Mouse (Mus musculus): ENCODE measurements at regions not wholly inside any gene's neighbourhood (a gene's known extent, or its start where the extent isn't known, plus 50 kb on each side); places are given as distances from the start of the nearest gene placed in this dataset.
"Not testable (repeated sequence)": the region's sequence is repeated elsewhere in the genome, so short reads cannot be mapped to it uniquely, and the experiment has no call there.

DNA sequence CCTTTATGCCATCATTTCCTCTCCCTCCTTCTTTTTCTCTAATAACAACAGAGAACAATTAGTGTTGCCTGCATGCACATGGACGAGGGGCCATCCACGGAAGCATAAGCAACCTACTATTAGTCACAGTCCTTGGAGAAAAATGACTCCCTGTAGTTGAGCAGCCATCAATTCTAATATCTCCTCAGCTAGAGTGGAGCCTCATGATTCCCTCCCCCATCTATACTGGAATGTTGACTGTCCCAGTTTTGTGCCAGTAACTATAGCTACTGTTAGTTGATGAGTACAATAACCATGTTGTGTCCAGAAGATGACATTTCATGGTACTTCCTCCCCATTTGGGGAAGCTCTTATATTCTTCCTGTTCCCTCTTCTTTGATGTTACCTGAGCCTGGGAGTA is 64.3 kb upstream of the Rtn4 start:
- H3K4me3 ChIP-seq (replicated peaks; ENCODE audit: low read depth, low read length): no peak overlapping the region
- H3K4me2 ChIP-seq (ENCODE audit: low read length): no peak overlapping the region
- H3K27ac ChIP-seq (replicated peaks; ENCODE audit: low read depth, low read length): no peak overlapping the region
- no peak for ATAC-seq (ENCODE audit: low FRiP score, low TSS enrichment)
- no peaks in the 10 kb centered on the region for H3K36me3 ChIP-seq (ENCODE audit: control insufficient read depth, insufficient read depth, low read length)
- H3K9ac ChIP-seq (replicated peaks; ENCODE audit: low read length): no peak overlapping the region
- no peaks in the 10 kb centered on the region for H3K27me3 ChIP-seq (ENCODE audit: control insufficient read depth, insufficient read depth, low read length)
- 76% methylated on average over 2 of the region's 2 CpGs for WGBS
- H3K9me3 ChIP-seq (ENCODE audit: control insufficient read depth, low read length): no peaks in the 10 kb centered on the region
- no peak for DNase-seq
- no peaks in the 10 kb centered on the region for H3K4me1 ChIP-seq (ENCODE audit: control insufficient read depth, insufficient read depth, low read length)

DNA sequence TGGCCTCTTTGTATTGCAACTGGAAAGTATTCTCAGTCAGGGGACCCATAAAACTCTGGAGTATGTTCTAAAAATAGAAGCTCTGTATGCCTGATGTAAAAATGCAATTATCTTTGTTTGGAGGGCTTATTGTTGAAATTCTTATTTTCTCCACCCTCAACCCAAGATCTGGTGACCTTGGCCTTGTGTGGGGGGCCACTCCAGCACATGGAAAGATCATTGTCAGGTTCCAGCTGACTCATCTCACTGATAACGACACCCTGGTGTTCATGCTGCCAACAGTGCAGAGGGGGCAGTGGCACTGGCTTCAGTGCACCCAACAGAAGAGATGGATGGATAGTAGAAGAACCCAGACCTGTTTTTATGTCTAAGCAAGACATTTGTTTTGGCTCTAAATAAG is 60.3 kb upstream of the Rtn4 start:
- 62% methylated on average over 1 of the region's 1 CpGs for WGBS
- ATAC-seq (ENCODE audit: low FRiP score, low TSS enrichment) (no peak), DNase-seq (no peak)
- Histone ChIP-seq H3K9me3 (ENCODE audit: control insufficient read depth, low read length) (no peaks in the 10 kb centered on the region), H3K27me3 (ENCODE audit: control insufficient read depth, insufficient read depth, low read length) (no peaks in the 10 kb centered on the region), H3K36me3 (ENCODE audit: control insufficient read depth, insufficient read depth, low read length) (no peaks in the 10 kb centered on the region), H3K4me1 (ENCODE audit: control insufficient read depth, insufficient read depth, low read length) (no peaks in the 10 kb centered on the region), H3K4me2 (ENCODE audit: low read length) (no peak overlapping the region), H3K9ac (replicated peaks; ENCODE audit: low read length) (no peak overlapping the region), H3K4me3 (replicated peaks; ENCODE audit: low read depth, low read length) (no peak overlapping the region), H3K27ac (replicated peaks; ENCODE audit: low read depth, low read length) (no peak overlapping the region)

DNA sequence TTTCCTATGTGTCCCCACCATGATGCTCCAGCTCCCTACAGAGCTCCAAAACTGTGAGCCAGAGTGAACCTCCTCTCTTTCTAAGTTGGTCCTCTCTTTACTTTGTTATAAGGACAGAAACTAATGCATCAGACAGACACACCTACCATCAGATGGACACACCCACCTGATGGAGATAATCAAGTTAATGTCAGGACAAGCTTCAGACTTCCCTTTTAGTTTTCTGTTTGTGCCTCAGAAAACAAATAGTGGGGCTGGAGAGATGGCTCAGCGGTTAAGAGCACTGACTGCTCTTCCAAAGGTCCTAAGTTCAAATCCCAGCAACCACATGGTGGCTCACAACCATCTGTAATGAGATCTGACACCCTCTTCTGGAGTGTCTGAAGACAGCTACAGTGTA is 59.5 kb upstream of the Rtn4 start:
- not testable (repeated sequence) for H3K9ac ChIP-seq (replicated peaks; ENCODE audit: low read length); H3K4me2 ChIP-seq (ENCODE audit: low read length); ATAC-seq (ENCODE audit: low FRiP score, low TSS enrichment); H3K36me3 ChIP-seq (ENCODE audit: control insufficient read depth, insufficient read depth, low read length); H3K4me3 ChIP-seq (replicated peaks; ENCODE audit: low read depth, low read length); H3K4me1 ChIP-seq (ENCODE audit: control insufficient read depth, insufficient read depth, low read length); H3K27me3 ChIP-seq (ENCODE audit: control insufficient read depth, insufficient read depth, low read length); DNase-seq; H3K9me3 ChIP-seq (ENCODE audit: control insufficient read depth, low read length); H3K27ac ChIP-seq (replicated peaks; ENCODE audit: low read depth, low read length)
- WGBS: 80% methylated on average over 1 of the region's 1 CpGs

DNA sequence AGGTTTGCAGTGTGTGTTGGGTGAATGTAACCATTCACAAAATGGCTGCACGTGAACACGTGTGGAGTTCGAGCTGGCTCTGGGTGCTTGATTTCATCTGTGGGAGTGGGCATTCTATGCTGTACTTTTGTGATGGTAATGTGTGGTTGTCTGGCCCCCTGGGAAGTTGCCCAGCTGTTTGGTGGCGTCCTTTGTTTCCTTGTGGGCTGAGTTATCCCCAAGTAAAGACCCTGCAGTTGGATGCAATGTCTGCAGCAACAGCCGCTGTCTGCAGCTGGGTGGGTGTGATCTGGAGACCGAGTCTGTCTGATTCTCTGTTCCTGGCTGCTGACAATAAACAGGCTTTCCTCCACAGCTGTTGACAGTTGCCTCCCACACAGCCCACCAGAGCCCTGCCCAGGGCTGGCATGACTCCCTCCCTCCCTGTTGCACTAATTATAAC is 56.0 kb upstream of the Rtn4 start:
- Histone ChIP-seq H3K27ac (replicated peaks; ENCODE audit: low read depth, low read length) (no peak overlapping the region), H3K4me2 (ENCODE audit: low read length) (no peak overlapping the region), H3K36me3 (ENCODE audit: control insufficient read depth, insufficient read depth, low read length) (no peaks in the 10 kb centered on the region), H3K9me3 (ENCODE audit: control insufficient read depth, low read length) (no peaks in the 10 kb centered on the region), H3K27me3 (ENCODE audit: control insufficient read depth, insufficient read depth, low read length) (no peaks in the 10 kb centered on the region), H3K9ac (replicated peaks; ENCODE audit: low read length) (no peak overlapping the region), H3K4me3 (replicated peaks; ENCODE audit: low read depth, low read length) (no peak overlapping the region), H3K4me1 (ENCODE audit: control insufficient read depth, insufficient read depth, low read length) (no peaks in the 10 kb centered on the region)
- peak; percentile 55; the same call in 1 of the 2 replicates for ATAC-seq (ENCODE audit: low FRiP score, low TSS enrichment)
- 34% methylated on average over 6 of the region's 6 CpGs for WGBS
- no peak for DNase-seq

DNA sequence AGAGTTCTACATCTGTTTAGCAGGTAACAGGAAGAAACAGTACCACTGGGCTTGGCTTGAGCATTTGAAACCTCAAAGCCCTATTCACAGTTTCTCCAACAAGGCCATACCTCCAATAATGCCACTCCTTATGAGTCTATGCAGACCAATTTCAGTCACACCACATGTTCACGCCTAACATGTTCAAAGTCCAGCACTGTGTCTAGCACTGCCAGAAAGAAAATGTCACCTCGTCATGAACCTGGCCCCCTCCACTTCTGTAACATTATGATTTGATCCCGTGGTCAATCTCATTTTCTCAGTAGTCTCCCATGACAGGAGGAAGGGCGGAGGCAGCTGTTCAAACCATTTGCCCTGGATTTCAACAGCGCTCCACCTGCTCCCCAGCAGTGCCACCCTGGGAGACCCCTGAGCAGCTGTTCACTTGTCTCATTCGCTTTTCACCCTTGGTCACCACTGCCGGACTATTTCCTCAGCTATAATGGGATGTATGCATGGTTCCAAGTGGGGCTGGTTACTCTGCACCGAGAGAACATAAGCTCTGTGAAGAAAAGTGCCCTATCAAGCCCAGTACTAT is 54.6 kb upstream of the Rtn4 start:
- H3K9me3 ChIP-seq (ENCODE audit: control insufficient read depth, low read length): no peaks in the 10 kb centered on the region
- no peak overlapping the region for H3K4me3 ChIP-seq (replicated peaks; ENCODE audit: low read depth, low read length)
- no peaks in the 10 kb centered on the region for H3K4me1 ChIP-seq (ENCODE audit: control insufficient read depth, insufficient read depth, low read length)
- H3K4me2 ChIP-seq (ENCODE audit: low read length): no peak overlapping the region
- H3K27me3 ChIP-seq (ENCODE audit: control insufficient read depth, insufficient read depth, low read length): no peaks in the 10 kb centered on the region
- 74% methylated on average over 8 of the region's 8 CpGs for WGBS
- no peak overlapping the region for H3K9ac ChIP-seq (replicated peaks; ENCODE audit: low read length)
- DNase-seq: no peak
- no peak overlapping the region for H3K27ac ChIP-seq (replicated peaks; ENCODE audit: low read depth, low read length)
- ATAC-seq (ENCODE audit: low FRiP score, low TSS enrichment): no peak
- no peaks in the 10 kb centered on the region for H3K36me3 ChIP-seq (ENCODE audit: control insufficient read depth, insufficient read depth, low read length)

DNA sequence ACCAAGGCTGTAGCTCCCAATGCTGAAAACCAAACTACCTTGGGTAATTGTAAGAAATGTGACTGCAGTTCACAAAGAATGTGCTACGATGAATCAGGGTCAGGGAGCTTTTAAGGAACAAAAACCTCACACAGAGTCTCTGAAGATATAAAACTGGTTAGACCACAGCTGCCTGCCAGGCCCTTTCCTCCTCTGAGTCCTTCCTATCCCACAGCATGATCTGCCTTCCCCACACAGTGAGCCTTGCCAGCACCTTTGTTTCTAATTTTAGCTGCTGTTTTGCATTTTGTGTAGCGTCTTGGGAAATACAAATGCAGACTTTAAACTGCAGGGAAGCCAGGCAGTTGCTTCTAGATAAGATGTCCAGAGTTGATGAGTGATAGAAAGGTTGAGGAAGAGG is 53.9 kb upstream of the Rtn4 start:
- H3K36me3 ChIP-seq (ENCODE audit: control insufficient read depth, insufficient read depth, low read length): no peaks in the 10 kb centered on the region
- no peaks in the 10 kb centered on the region for H3K4me1 ChIP-seq (ENCODE audit: control insufficient read depth, insufficient read depth, low read length)
- H3K9ac ChIP-seq (replicated peaks; ENCODE audit: low read length): no peak overlapping the region
- no peak overlapping the region for H3K27ac ChIP-seq (replicated peaks; ENCODE audit: low read depth, low read length)
- H3K4me2 ChIP-seq (ENCODE audit: low read length): no peak overlapping the region
- WGBS: 43% methylated on average over 2 of the region's 2 CpGs
- no peaks in the 10 kb centered on the region for H3K9me3 ChIP-seq (ENCODE audit: control insufficient read depth, low read length)
- no peak overlapping the region for H3K4me3 ChIP-seq (replicated peaks; ENCODE audit: low read depth, low read length)
- no peak for ATAC-seq (ENCODE audit: low FRiP score, low TSS enrichment)
- H3K27me3 ChIP-seq (ENCODE audit: control insufficient read depth, insufficient read depth, low read length): no peaks in the 10 kb centered on the region
- no peak for DNase-seq

Data from midbrain, embryonic 14.5 days (tissue).